Mouse (Mus musculus) lung, postnatal 0 days (tissue): ENCODE results near the gene Hk1. TPM values are rescaled to one million over a fixed set of nuclear protein-coding genes. Genes with fewer than 3 reads are reported as not detected.
"Not testable (repeated sequence)": the region's sequence is repeated elsewhere in the genome, so short reads cannot be mapped to it uniquely, and the experiment has no call there.

Experiments used
- ATAC-seq: fragments of 200-750 bp; cut with Nextera tagmentation; 2 replicates; pipeline ENCODE4 v1.8.0; 2017; ENCODE audit warnings: moderate library complexity
- DNase-seq: peaks from one replicate; pipeline ENCODE4 v3.0.0-alpha.2; 2016; ENCODE audit warnings: low spot score
- H3K27ac ChIP-seq: fragments of 300-500 bp; sonication (generic); 2 replicates; pipeline ENCODE4 v1.5.1; 2014; ENCODE audit warnings: antibody characterized with exemption, mild to moderate bottlenecking, low read length, mixed read lengths
- H3K27me3 ChIP-seq: fragments of 300-500 bp; sonication (generic); replicated peaks from 2 replicates; pipeline ENCODE4 v1.6.1; 2014; ENCODE audit warnings: low read length, mixed read lengths; ENCODE audit not compliant: insufficient read depth
- H3K36me3 ChIP-seq: fragments of 300-500 bp; sonication (generic); 2 replicates; pipeline ENCODE4 v1.6.1; 2014; ENCODE audit warnings: low read length, mixed read lengths; ENCODE audit not compliant: insufficient read depth
- H3K4me1 ChIP-seq: fragments of 300-500 bp; sonication (generic); 2 replicates; pipeline ENCODE4 v1.6.1; 2014; ENCODE audit warnings: antibody characterized with exemption, low read depth, low read length, mixed read lengths; ENCODE audit not compliant: insufficient read depth
- H3K4me2 ChIP-seq: fragments of 300-500 bp; sonication (generic); replicated peaks from 2 replicates; pipeline ENCODE4 v1.6.1; 2014; ENCODE audit warnings: low read depth, mild to moderate bottlenecking, low read length, moderate library complexity, mixed read lengths
- H3K4me3 ChIP-seq: fragments of 300-500 bp; sonication (generic); 2 replicates; pipeline ENCODE4 v1.5.1; 2014; ENCODE audit warnings: low read depth, low read length
- H3K9ac ChIP-seq: fragments of 300-500 bp; sonication (generic); replicated peaks from 2 replicates; pipeline ENCODE4 v1.6.1; 2014; ENCODE audit warnings: low read depth, mild to moderate bottlenecking
- H3K9me3 ChIP-seq: fragments of 300-500 bp; sonication (generic); 2 replicates; pipeline ENCODE4 v1.6.1; 2016; ENCODE audit warnings: low read length, mixed read lengths
- CTCF ChIP-seq: IDR thresholded peaks from 2 replicates; pipeline ENCODE4 v1.5.1; 2016; ENCODE audit warnings: antibody characterized with exemption, mild to moderate bottlenecking
- EP300 ChIP-seq: IDR thresholded peaks from 2 replicates; pipeline ENCODE4 v1.6.1; 2016; ENCODE audit warnings: antibody characterized with exemption, mild to moderate bottlenecking, control low read depth
- WGBS: fragments of 180-500 bp; shearing (Covaris S2); extraction: QIAGEN DNeasy Blood & Tissue Kit; methylation state at CpG from one replicate; pipeline ENCODE4 v1.1.7; 2014; 5-methylcytosine and 5-hydroxymethylcytosine counted together
- polyA plus RNA-seq: library from polyadenylated mRNA; unstranded; fragments of >200 nt; fragmentation: Nextera tagmentation; extraction: Ambion mirVana; gene quantifications from 2 replicates; pipeline ENCODE4 v1.2.1, GENCODE M21; 2015

Gene Hk1
- polyA plus RNA-seq, 1 experiment from 2014 or later, result 25.8 TPM

GRCm38 (mm10) chr10:62326818-62327571, 52.7 kb downstream of the Hk1 start:
- Histone ChIP-seq H3K9me3 (no peaks in the 10 kb centered on the region), H3K4me1 (no peaks in the 10 kb centered on the region), H3K4me2 (no peak overlapping the region), H3K4me3 (no peak overlapping the region), H3K27ac (peak overlapping the region; percentile 38; the same call in 1 of the 2 replicates), H3K27me3 (no peaks in the 10 kb centered on the region), H3K9ac (no peak overlapping the region), H3K36me3 (no peaks in the 10 kb centered on the region)
- TF ChIP-seq EP300 (no peak), CTCF (no peak)
- WGBS, result 74% methylated on average over 8 of the region's 8 CpGs
- DNase-seq (no peak), ATAC-seq (no peak)

- ATAC-seq (no peak), DNase-seq (no peak)
- no peak overlapping the region for H3K27ac ChIP-seq
- no peak overlapping the region for H3K4me2 ChIP-seq
- no peaks in the 10 kb centered on the region for H3K36me3 ChIP-seq
- H3K9ac ChIP-seq, result no peak overlapping the region
- no peaks in the 10 kb centered on the region for H3K9me3 ChIP-seq
- TF ChIP-seq CTCF (no peak), EP300 (no peak)
- no peaks in the 10 kb centered on the region for H3K27me3 ChIP-seq
- H3K4me3 ChIP-seq, result no peak overlapping the region
- no peaks in the 10 kb centered on the region for H3K4me1 ChIP-seq
- 90% methylated on average over 8 of the region's 8 CpGs for WGBS
Observed at GRCm38 (mm10) chr10:62326002-62326401, 53.7 kb downstream of the Hk1 start.

GRCm38 (mm10) chr10:62322821-62323220, 56.9 kb downstream of the Hk1 start:
- ATAC-seq, result not testable (repeated sequence)

GRCm38 (mm10) chr10:62321457-62321856, 58.3 kb downstream of the Hk1 start:
- ATAC-seq, result no peak
- H3K4me1 ChIP-seq, result no peaks in the 10 kb centered on the region
- no peak for TF ChIP-seq EP300
- TF ChIP-seq CTCF, result peak; percentile 46
- no peaks in the 10 kb centered on the region for H3K36me3 ChIP-seq
- no peaks in the 10 kb centered on the region for H3K27me3 ChIP-seq
- no peak overlapping the region for H3K4me3 ChIP-seq
- no peaks in the 10 kb centered on the region for H3K9me3 ChIP-seq
- WGBS, result 60% methylated on average over 9 of the region's 9 CpGs
- DNase-seq, result no peak
- H3K4me2 ChIP-seq, result no peak overlapping the region
- no peak overlapping the region for H3K27ac ChIP-seq
- no peak overlapping the region for H3K9ac ChIP-seq

More at GRCm38 (mm10) chr10:62322821-62323220, 56.9 kb downstream of the Hk1 start:
- H3K4me1 ChIP-seq, H3K4me3 ChIP-seq, H3K27ac ChIP-seq, H3K9ac ChIP-seq, H3K4me2 ChIP-seq, H3K36me3 ChIP-seq, H3K9me3 ChIP-seq, H3K27me3 ChIP-seq: not testable (repeated sequence)
- DNase-seq, result peak; percentile 57
- 71% methylated on average over 8 of the region's 8 CpGs for WGBS

GRCm38 (mm10) chr10:62320402-62320978, 59.2 kb downstream of the Hk1 start:
- no peak for DNase-seq
- Histone ChIP-seq H3K27me3 (no peaks in the 10 kb centered on the region), H3K4me1 (no peaks in the 10 kb centered on the region), H3K9ac (no peak overlapping the region), H3K4me2 (no peak overlapping the region), H3K36me3 (no peaks in the 10 kb centered on the region), H3K4me3 (no peak overlapping the region), H3K27ac (no peak overlapping the region), H3K9me3 (no peaks in the 10 kb centered on the region)
- TF ChIP-seq EP300, result no peak
- no peak for TF ChIP-seq CTCF
- ATAC-seq, result 0 out of 2 replicates have a peak, but pooled peaks have one; percentile 15
- WGBS, result 83% methylated on average over 9 of the region's 9 CpGs

GRCm38 (mm10) chr10:62319154-62319553, 60.6 kb downstream of the Hk1 start:
- TF ChIP-seq EP300 (no peak), CTCF (no peak)
- no peak overlapping the region for H3K9ac ChIP-seq
- H3K36me3 ChIP-seq, result no peaks in the 10 kb centered on the region
- no peaks in the 10 kb centered on the region for H3K27me3 ChIP-seq
- H3K4me2 ChIP-seq, result no peak overlapping the region
- H3K4me3 ChIP-seq, result no peak overlapping the region
- H3K4me1 ChIP-seq, result 0 out of 2 replicates have a peak, but pooled peaks cover under 1% of the 10 kb centered on the region
- ATAC-seq (no peak), DNase-seq (no peak)
- H3K9me3 ChIP-seq, result no peaks in the 10 kb centered on the region
- 67% methylated on average over 7 of the region's 7 CpGs for WGBS
- no peak overlapping the region for H3K27ac ChIP-seq
